Mouse (Mus musculus) left cerebral cortex, postnatal 4 days (tissue): ENCODE data around the gene Fbxw8. TPM values are rescaled to one million over a fixed set of nuclear protein-coding genes. Genes with fewer than 3 reads are reported as not detected.

Source experiments
- DNase-seq: peaks from one replicate; pipeline ENCODE4 v3.0.0-alpha.2; 2022
- intact Hi-C: fragments of 180-260 bp; cut with DNase I; formaldehyde crosslinking; loops from one replicate; pipeline ENCODE4 v1.15.1; 2025
- total RNA-seq, 2 experiments: library from RNA; stranded (reverse); gene quantifications; 2 replicates each; pipeline ENCODE4 v1.2.3; 2021

Fbxw8 gene
- total RNA-seq, 2 experiments from 2014 or later = 45.6 to 45.8 TPM

GRCm38 (mm10) chr5:118156976-118157375 is 1.7 kb upstream of the Fbxw8 start:
- no peak for DNase-seq
- intact Hi-C loops = no loop called here

DNA sequence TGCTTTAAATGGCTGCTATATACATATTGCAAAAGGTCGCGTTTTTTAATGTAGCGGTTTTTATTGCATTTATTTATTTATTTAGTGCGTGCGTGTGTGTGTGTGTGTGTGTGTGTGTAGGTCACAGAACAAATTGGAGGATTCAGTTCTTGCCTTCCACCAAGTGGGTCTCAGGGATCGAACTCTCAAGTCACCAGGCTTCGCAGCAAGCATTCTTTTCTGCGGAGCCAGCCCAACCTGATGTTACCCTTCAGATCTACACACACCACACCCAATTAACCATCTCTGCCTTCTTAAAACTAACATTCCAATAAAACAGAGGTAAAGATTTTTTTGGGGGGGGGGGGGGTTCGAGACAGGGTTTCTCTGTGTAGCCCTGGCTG is 292 bp upstream of the Fbxw8 start:
- DNase-seq = no peak
- intact Hi-C loops = no loop called here

GRCm38 (mm10) chr5:118149711-118150110 is 5.6 kb downstream of the Fbxw8 start:
- no peak for DNase-seq
- intact Hi-C loops = no loop called here

GRCm38 (mm10) chr5:118147264-118147663 is 8.0 kb downstream of the Fbxw8 start:
- intact Hi-C loops = no loop called here
- no peak for DNase-seq

GRCm38 (mm10) chr5:118145999-118146679 is 9.1 kb downstream of the Fbxw8 start:
- intact Hi-C loops = no loop called here

GRCm38 (mm10) chr5:118145458-118145857 is 9.8 kb downstream of the Fbxw8 start:
- intact Hi-C loops = no loop called here
- no peak for DNase-seq

More at GRCm38 (mm10) chr5:118145999-118146679, 9.1 kb downstream of the Fbxw8 start:
- no peak for DNase-seq

- intact Hi-C loops = no loop called here
- DNase-seq = no peak
These were observed 10.5 kb downstream of the Fbxw8 start for GRCm38 (mm10) chr5:118144770-118145169.

DNA sequence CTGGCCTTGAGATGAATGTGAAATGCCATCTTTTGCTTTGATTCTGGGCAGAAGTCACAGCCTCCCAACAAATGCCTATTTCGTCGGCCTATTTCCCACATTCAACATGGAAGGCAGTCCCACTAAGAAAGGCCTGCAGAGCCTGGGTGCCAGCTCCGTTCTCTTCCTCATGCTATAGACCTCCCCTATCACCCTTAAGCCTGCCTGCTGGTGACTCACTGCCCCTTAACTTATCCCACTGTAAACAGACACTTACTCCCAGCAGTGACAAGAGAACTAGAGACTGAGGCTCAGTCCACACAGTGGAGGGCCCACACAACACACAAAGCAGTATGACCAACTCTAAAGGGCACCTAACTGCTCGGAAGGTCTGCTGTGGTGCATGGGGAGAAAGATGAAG is 10.9 kb downstream of the Fbxw8 start:
- no peak for DNase-seq
- intact Hi-C loops = no loop called here

- intact Hi-C loops = no loop called here
- DNase-seq = no peak
These were observed 11.8 kb downstream of the Fbxw8 start for GRCm38 (mm10) chr5:118143211-118144026.

DNA sequence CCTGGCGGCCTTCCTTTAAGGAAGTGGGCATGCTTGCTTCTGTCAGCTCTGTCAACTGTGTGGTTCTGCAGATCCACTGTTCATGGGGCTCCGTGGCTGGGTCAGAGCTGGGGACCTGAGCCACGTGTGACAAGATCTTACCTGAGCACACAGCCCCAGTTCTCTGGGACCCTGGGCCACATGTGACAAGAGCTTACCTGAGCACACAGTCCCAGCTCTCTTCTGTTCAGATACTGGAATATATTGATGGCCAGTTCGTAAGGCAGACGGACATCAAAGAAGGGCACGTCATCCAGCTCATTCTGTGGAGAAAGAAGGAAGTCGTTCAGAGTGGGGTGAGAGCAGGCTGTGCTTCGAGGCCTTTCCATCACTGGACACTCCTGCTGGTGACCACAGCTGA is 12.8 kb downstream of the Fbxw8 start:
- intact Hi-C loops = no loop called here
- no peak for DNase-seq

DNA sequence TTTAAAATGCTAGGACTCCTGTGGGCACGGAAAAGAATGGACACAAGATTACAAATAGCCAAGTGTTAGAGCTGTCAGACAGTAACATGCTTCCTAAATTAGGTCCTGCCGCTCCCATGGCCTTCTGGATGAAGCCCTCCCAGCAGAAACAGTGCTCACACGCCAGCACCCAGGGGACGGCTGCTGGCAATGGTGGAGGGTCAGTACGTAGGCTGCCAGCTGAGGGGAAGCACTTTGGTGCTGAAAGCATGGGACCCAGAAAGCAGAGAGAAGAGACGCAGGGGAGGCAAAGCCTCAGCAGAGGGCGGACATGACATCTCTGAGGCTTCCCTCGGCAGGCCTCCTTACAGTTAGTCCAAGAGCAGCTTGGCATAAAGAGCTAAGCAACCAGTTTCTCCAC is 15.6 kb downstream of the Fbxw8 start:
- intact Hi-C loops = no loop called here

GRCm38 (mm10) chr5:118136391-118136790 is 18.9 kb downstream of the Fbxw8 start:
- intact Hi-C loops = no loop called here
- DNase-seq = no peak

More for the DNA sequence above, 15.6 kb downstream of the Fbxw8 start:
- no peak for DNase-seq

DNA sequence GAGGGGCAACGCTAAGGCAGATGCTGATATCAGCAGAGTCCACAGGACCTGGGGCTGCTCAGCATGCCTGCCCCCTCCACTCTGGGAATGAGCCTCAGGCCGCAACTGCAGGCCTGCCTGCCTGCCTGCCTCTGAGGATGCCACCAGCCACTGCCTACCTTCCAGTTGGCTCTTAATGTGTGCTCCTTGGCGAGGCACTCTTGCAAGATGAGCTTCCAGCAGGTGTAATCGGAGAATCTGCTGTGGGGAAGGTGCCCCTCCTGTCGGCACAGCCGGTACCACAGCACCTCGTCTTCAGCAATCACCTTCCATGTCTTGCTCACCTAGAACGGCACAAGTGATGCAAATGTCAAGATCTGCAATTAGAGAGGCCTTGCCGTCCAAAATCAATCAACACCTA is 26.6 kb downstream of the Fbxw8 start:
- intact Hi-C loops = no loop called here
- no peak for DNase-seq

- no peak for DNase-seq
- intact Hi-C loops = no loop called here
These were observed 27.1 kb downstream of the Fbxw8 start for GRCm38 (mm10) chr5:118128208-118128607.

DNA sequence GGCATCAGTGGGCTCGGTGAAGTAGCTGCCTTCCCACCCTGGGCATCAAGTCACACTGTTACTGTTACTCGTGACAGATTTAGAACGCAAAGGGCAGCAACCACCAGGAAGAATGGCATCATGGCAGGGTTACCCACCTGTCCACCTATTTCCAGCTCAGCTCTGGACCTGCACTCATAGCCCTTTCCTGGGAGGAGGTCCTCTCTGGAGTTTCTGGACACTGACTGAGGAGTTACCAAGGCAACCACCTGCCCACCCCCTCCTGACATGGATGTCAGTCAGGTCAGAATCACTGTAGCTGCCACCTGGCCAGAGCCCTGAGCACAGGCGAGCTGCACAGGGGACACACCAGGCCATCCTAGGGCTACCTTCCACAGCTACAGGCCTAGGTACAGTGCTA is 28.6 kb downstream of the Fbxw8 start:
- DNase-seq = no peak
- intact Hi-C loops = no loop called here

DNA sequence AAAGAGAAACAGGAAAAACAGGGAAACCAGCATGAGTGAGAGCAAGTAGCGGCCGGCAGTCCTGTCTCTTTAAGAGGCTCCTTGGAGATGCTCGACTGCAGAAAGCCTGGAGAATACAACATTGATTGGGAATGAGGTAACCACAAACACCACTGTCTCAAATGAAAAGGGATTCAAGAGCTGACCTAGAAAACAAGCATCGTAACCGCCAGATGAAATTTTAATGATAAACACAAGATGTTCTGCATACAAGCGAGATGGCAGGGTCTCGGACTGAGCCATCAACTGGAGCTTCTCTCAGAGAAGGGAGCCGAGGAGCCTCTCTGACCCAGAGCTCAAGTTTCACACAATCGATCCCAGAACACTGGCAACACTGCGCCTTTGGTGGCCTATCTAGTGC is 32.2 kb downstream of the Fbxw8 start:
- no peak for DNase-seq
- intact Hi-C loops = no loop called here

GRCm38 (mm10) chr5:118121928-118122327 is 33.3 kb downstream of the Fbxw8 start:
- intact Hi-C loops = no loop called here

DNA sequence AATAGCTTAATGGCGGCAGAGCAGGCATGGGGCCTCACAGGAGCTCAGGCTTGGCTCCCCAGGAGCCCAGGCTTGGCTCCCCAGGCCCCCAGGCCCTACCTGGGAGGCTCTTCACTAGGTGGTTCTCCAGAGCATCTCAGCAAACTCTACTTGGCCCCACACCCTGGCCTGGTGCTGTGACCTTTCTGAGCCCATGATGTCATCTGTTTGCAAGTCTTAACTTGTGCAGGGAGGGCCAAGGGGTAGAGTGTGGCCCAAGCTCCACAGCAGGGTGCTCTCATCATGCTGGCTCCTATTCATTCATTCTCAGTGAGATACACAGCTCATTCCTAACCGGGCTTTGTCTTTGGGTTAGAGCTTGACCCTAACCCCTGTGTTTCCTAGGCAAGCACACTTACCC is 34.6 kb downstream of the Fbxw8 start:
- intact Hi-C loops = no loop called here
- DNase-seq = no peak

More at GRCm38 (mm10) chr5:118121928-118122327, 33.3 kb downstream of the Fbxw8 start:
- no peak for DNase-seq

DNA sequence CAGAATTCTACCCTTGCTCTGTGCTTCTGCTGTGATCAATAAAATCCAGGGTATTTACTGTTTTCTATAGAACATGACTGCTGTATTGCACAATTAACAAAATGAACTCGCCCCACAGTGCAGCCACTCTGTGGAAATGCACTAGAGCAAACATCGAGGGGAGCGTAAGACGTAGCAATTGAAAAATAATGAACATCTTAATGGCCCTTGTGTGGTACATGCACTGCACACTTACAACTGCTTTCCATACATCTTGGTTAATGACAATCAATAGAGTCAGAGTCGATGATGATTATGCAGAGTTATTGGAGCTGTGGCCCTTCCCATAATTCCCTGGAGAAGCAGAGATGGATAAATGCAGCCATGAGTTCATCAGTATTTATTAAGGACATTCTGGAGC is 36.3 kb downstream of the Fbxw8 start:
- DNase-seq = no peak
- intact Hi-C loops = no loop called here

GRCm38 (mm10) chr5:118118351-118118750 is 36.9 kb downstream of the Fbxw8 start:
- no peak for DNase-seq
- intact Hi-C loops = no loop called here

DNA sequence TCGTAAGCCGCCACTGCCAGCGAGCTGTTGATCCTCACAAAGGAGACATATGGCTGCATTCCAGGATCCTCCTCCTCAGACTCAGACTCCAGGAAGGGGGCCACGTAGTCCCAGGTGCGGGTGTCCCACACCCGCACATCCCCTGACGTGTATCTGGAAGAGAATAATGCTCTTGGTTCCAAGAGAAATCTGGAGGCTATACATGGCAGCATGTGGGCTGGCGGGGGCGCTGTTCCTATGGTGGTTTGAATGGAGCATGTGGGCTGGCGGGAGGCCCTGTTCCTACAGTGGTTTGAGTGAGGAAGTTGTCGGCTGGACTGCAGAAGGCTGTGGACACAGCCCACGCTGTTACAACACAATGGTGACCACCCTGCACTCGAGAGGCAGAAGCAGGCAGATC is 41.6 kb downstream of the Fbxw8 start:
- intact Hi-C loops = no loop called here
- DNase-seq = peak; percentile 70

DNA sequence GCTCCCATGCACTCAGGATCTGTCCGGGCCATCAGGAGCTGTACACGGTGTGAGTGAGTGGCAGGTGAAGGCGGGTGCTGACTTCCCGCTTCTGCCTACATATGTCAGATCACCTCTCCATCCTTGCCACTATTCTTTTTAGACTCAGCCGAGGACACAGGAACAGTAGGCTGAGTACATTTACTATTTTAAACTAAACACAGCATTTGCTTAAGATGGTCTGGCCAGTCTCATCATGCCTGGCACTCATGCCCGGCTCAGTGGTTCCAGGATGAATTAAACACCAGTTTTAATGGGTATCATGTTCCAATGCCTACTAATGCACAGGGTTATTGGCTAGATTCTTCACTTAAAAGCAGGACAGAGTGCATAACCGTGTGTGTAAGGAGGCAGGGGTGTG is 42.2 kb downstream of the Fbxw8 start:
- DNase-seq = no peak
- intact Hi-C loops = no loop called here
